Mouse (Mus musculus): ENCODE data around the gene Gm8297. TPM values are rescaled to one million over a fixed set of nuclear protein-coding genes. Genes with fewer than 3 reads are reported as not detected.
"Not testable (repeated sequence)": the region's sequence is repeated elsewhere in the genome, so short reads cannot be mapped to it uniquely, and the experiment has no call there.

Gene Gm8297
- polyA plus RNA-seq (2012), result not detected in 2 replicates

DNA sequence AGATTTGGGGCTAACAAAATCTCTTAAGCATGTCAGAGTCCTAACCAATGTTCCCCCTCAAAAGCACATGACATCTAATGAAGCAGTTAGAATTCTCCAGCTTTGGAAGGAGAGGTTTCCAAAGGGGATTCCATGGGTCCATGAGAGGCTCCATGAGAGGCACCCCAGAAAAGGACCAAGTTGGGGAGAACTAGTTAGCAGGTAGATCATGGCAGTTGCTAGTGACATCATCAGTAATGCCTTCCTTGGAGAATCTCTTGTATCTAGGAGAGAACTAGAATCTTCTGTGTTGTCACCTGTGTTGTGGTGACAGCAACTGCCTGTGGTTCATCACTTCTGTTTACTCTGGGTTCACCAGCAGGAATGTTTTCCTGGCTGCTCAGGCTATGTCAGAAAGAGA, at the start of gene Gm8297:
TSS of gene Gm8297 (plus strand) at position 301 of the 400 bp plus-strand sequence.
- H3K36me3 ChIP-seq (ENCODE audit: control insufficient read depth); H3K9me3 ChIP-seq (ENCODE audit: control insufficient read depth, low read length): not testable (repeated sequence)

DNA sequence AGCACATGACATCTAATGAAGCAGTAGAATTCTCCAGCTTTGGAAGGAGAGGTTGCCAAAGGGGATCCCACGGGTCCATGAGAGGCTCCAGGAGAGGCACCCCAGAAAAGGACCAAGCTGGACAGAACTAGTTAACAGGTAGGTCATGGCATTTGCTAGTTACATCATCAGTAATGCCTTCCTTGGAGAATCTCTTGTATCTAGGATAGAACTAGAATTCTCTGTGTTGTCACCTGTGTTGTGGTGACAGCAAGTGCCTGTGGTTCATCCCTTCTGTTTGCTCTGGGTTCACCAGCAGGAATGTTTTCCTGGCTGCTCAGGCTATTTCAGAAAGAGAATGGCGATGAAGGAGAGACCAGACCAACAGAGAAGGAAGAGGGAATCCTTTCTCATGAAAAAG, 31.9 kb downstream of the Gm8297 start, which contains the start of gene Gm3298:
TSS of gene Gm3298 (plus strand) at position 301 of the 400 bp plus-strand sequence.
- not testable (repeated sequence) for H3K4me1 ChIP-seq (ENCODE audit: control insufficient read depth); H3K36me3 ChIP-seq (ENCODE audit: control insufficient read depth); H3K4me3 ChIP-seq (replicated peaks); H3K27me3 ChIP-seq (ENCODE audit: control insufficient read depth); H3K9me3 ChIP-seq (ENCODE audit: control insufficient read depth, low read length)

More for the DNA sequence above, at the start of gene Gm8297:
- not testable (repeated sequence) for H3K27me3 ChIP-seq (ENCODE audit: control insufficient read depth); H3K4me1 ChIP-seq (ENCODE audit: control insufficient read depth); H3K4me3 ChIP-seq (replicated peaks)

Other genes starting within 250 kb of the Gm8297 start
- gene Gm9602, start 207.6 kb upstream of the Gm8297 start, polyA plus RNA-seq (2012), result not detected in 2 replicates
- not detected in 2 replicates for gene Gm3269, start 145.8 kb upstream of the Gm8297 start, polyA plus RNA-seq (2012)
- not detected in 2 replicates for gene Gm3264, start 128.4 kb upstream of the Gm8297 start, polyA plus RNA-seq (2012)
- not detected in 2 replicates for gene Gm3278, start 91.5 kb upstream of the Gm8297 start, polyA plus RNA-seq (2012)
- not detected in 2 replicates for gene Gm3298, start 32.0 kb downstream of the Gm8297 start, polyA plus RNA-seq (2012)
- not detected in 2 replicates for gene 4930555G01Rik, start 66.7 kb downstream of the Gm8297 start, polyA plus RNA-seq (2012)
- gene Gm8281, start 87.1 kb downstream of the Gm8297 start, polyA plus RNA-seq (2012), result not detected in 2 replicates
- not detected in 2 replicates for gene Gm8279, start 147.6 kb downstream of the Gm8297 start, polyA plus RNA-seq (2012)
- not detected in 2 replicates for gene Gm3317, start 180.6 kb downstream of the Gm8297 start, polyA plus RNA-seq (2012)
- gene Gm8271, start 201.9 kb downstream of the Gm8297 start, polyA plus RNA-seq (2012), result not detected in 2 replicates

All from erythroblast, embryonic 14.5 days (primary cell).